ENCODE assay signal across 8 mouse cellular contexts in the genomic region with DNA sequence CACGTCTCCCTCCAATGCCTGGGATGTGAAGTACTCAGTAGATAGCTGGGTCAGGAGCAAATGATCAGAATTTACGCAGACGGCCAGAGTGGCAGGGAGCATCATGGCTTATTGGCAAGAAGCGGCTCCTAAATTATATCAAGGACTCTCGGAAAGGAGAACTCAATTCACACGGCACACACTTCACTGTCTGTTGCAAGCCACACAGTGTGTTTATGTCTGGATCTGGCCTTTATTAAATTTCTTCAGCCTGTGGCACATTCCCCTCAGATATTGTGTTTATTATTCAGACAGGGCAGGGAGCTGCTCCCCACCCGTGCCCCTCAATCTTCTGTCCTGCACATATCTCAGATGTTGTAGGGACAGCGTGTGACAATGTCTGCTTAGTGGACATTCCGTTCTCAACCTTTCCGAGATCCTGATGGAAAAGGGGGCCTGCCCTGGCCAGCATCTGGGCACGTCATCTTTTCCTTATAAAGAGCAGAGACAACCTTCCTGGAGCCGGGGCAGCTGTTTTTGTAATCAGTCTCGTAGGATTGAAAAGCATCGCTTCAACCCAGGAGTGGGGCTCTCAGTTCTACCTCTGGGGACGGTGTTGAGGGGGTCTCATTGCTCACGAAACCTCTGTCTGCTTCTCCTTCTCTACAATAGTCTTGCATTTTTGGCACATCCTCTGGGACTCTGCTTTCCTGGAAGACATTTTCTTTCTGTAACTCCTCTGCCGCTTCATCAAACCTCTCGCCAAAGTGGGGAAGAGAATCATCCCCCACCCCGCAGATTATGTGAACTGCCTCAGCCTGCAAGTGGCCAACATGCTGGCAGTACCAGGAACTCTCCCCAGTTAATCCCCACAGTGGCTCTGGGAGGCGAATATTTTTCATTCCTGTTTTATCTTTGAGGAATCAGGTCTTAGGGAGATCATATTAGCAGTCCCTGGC. TPM values are rescaled to one million over a fixed set of nuclear protein-coding genes. Genes with fewer than 3 reads are reported as not detected.
DNase-seq lines count a peak whose midpoint lies in the region; ATAC-seq lines count a peak whose summit lies in the region.

No protein-coding gene starts in this region.

- no peaks in the 10 kb centered on the region for H3K27me3 ChIP-seq in hindbrain, embryonic 12.5 days
- peaks cover 16% of the 10 kb centered on the region for H3K27me3 ChIP-seq in liver, embryonic 13.5 days

- H3K4me3 ChIP-seq in hindbrain, embryonic 12.5 days: no peak overlapping the region
- no peak overlapping the region for H3K4me3 ChIP-seq in liver, embryonic 13.5 days (replicated peaks)

- H3K4me2 ChIP-seq in hindbrain, embryonic 12.5 days (replicated peaks): peak overlapping the region; percentile 22; the same call in 1 of the 2 replicates
- H3K4me2 ChIP-seq in liver, embryonic 13.5 days: no peak overlapping the region

- H3K36me3 ChIP-seq in hindbrain, embryonic 12.5 days: no peaks in the 10 kb centered on the region
- H3K36me3 ChIP-seq in liver, embryonic 13.5 days: no peaks in the 10 kb centered on the region

- peak; percentile 68 for ATAC-seq in hindbrain, embryonic 12.5 days (ENCODE audit: low FRiP score)
- ATAC-seq in liver, embryonic 13.5 days (ENCODE audit: low read depth): no peak

- peaks cover 11% of the 10 kb centered on the region for H3K4me1 ChIP-seq in hindbrain, embryonic 12.5 days
- H3K4me1 ChIP-seq in liver, embryonic 13.5 days (replicated peaks): peaks cover 52% of the 10 kb centered on the region

- H3K27ac ChIP-seq in hindbrain, embryonic 12.5 days: peak overlapping the region; percentile 67
- peak overlapping the region; percentile 71 for H3K27ac ChIP-seq in liver, embryonic 13.5 days

- DNase-seq in MN1 (ENCODE audit: low spot score): peak; percentile 55
- DNase-seq in cerebellum, adult 18-20 months: peak; percentile 33 to 51
- DNase-seq in gastrocnemius, adult 18-20 months (ENCODE audit: low spot score): peak; percentile 73
- DNase-seq in liver, embryonic 13.5 days: no peak
- DNase-seq in neural tube, embryonic 10.5 days (ENCODE audit: extremely low spot score, low spot score): peak; percentile 39
- no peak for DNase-seq in left cerebral cortex, adult 8-10 months (ENCODE audit: low spot score in 2 of 2)
- no peak for DNase-seq in adrenal gland, adult 18-20 months (ENCODE audit: low spot score in 2 of 2)

- 48% methylated on average over 20 of the region's 20 CpGs for WGBS in hindbrain, embryonic 12.5 days
- WGBS in liver, embryonic 13.5 days (ENCODE audit: insufficient replicate concordance): 61% methylated on average over 20 of the region's 20 CpGs

- no peak overlapping the region for H3K9ac ChIP-seq in hindbrain, embryonic 12.5 days
- peak overlapping the region; percentile 7; the same call in 1 of the 2 replicates for H3K9ac ChIP-seq in liver, embryonic 13.5 days

- H3K9me3 ChIP-seq in hindbrain, embryonic 12.5 days (replicated peaks): no peaks in the 10 kb centered on the region
- H3K9me3 ChIP-seq in liver, embryonic 13.5 days (replicated peaks): no peaks in the 10 kb centered on the region

RNA-seq across cellular contexts. Expression of a gene that starts 49.0 kb away (rescaled TPM):
- 10 to 100 TPM; 32.5 to 40.9 TPM for total RNA-seq in gastrocnemius, adult 18-20 months (2021)
- 69.1 and 69.7 TPM in 2 replicates for polyA plus RNA-seq in hindbrain, embryonic 12.5 days (2016; fragmentation: Nextera tagmentation; extraction: Ambion mirVana)
- 45.1 and 50.3 TPM in 2 replicates for polyA plus RNA-seq in liver, embryonic 13.5 days (2015; fragmentation: Nextera tagmentation; extraction: Ambion mirVana)
- total RNA-seq in left cerebral cortex, adult 8-10 months (2022): 10 to 100 TPM; 22.0 to 28.6 (median 25.5) TPM
- total RNA-seq in adrenal gland, adult 18-20 months (2021): 10 to 100 TPM; 50.8 to 54.5 TPM

Comparison
In these comparisons a context has a peak if more than half of its experiments do, and no peak if none do; other contexts are left out.
1. DNase-seq: peak in MN1 (single experiment), cerebellum, adult 18-20 months (2 of 2), gastrocnemius, adult 18-20 months (single experiment) and neural tube, embryonic 10.5 days (single experiment); none in liver, embryonic 13.5 days (single experiment), left cerebral cortex, adult 8-10 months (0 of 2) and adrenal gland, adult 18-20 months (0 of 2).